Mouse (Mus musculus) fat pad, adult 2 months (tissue): ENCODE data around the gene Acsf2.

Source experiments
- DNase-seq: peaks from one replicate; pipeline ENCODE4 v3.0.0-alpha.2; 2011; ENCODE audit warnings: low read depth, low spot score; ENCODE audit errors: extremely low read depth

Acsf2 gene

GRCm38 (mm10) chr11:94598437-94599120 is 3.1 kb downstream of the Acsf2 start:
- DNase-seq = no peak

- no peak for DNase-seq
Measured at GRCm38 (mm10) chr11:94597319-94597718, 4.4 kb downstream of the Acsf2 start.

DNA sequence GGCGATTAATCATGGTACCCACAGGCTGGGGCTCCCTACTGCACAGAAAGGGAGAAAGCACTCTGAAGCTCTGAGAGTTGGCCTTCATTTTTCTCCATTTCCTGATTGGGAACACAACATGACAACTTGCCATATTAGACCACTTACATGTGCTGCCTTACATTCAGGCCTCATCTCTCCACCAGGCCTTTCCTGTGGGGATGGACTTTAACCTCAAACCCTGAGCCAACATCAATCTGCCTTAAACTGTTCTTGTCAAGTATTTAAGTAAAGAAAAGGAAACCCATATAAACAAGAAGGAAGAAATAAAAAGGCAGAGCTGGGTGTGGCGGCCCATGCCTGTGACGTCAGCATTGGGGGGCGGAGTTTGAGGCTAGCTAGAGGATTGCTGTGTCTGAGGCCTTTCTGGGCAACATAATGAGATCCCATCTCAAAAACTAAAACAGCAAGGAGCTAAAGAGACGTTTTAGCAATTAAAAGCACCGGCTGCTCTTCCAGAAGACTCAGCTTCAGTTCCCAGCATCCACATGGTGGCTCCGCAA is 5.3 kb downstream of the Acsf2 start:
- no peak for DNase-seq

- no peak for DNase-seq
Measured at GRCm38 (mm10) chr11:94587511-94587910, 14.2 kb downstream of the Acsf2 start.

GRCm38 (mm10) chr11:94585091-94585490 is 16.6 kb downstream of the Acsf2 start:
- no peak for DNase-seq

GRCm38 (mm10) chr11:94580111-94580740 is 21.4 kb downstream of the Acsf2 start:
- no peak for DNase-seq

DNA sequence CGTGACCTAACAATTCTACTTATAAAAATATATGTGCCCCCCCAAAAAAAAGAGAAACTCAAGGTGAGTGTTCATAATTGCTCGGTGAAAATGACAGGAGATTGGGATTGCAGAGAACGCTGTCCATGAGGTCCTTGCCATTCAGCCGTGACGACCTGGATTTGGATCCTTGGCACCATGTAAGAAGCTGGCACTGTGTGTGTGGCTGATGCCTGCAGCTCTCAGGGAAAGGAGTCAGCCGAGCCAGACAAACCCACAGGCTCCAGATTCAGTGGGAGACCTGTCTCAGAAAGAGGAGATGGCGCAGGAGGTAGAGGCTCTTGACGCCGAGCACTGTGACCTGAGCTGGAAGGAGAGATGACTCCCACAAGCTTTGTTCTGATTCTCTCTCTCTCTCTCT is 25.3 kb downstream of the Acsf2 start:
- DNase-seq = no peak

- peak; percentile 89 for DNase-seq
Measured at GRCm38 (mm10) chr11:94575036-94575435, 26.6 kb downstream of the Acsf2 start.

GRCm38 (mm10) chr11:94574560-94574959 is 27.1 kb downstream of the Acsf2 start:
- DNase-seq = no peak

GRCm38 (mm10) chr11:94571850-94572249 is 29.8 kb downstream of the Acsf2 start:
- DNase-seq = no peak

- no peak for DNase-seq
Measured at GRCm38 (mm10) chr11:94570612-94571011, 31.1 kb downstream of the Acsf2 start.

GRCm38 (mm10) chr11:94567326-94567725 is 34.3 kb downstream of the Acsf2 start:
- no peak for DNase-seq

GRCm38 (mm10) chr11:94566534-94566933 is 35.1 kb downstream of the Acsf2 start:
- no peak for DNase-seq

DNA sequence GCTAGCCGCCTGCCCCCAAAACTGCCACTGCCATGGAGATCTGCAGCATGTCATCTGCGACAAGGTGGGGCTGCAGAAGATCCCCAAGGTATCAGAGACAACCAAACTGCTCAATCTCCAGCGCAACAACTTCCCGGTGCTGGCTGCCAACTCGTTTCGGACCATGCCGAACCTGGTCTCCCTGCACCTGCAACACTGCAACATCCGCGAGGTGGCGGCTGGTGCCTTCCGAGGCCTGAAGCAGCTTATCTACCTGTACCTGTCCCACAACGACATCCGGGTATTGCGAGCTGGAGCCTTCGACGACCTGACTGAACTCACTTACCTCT is 36.6 kb downstream of the Acsf2 start:
- no peak for DNase-seq

- no peak for DNase-seq
Measured at GRCm38 (mm10) chr11:94564437-94565150, 37.1 kb downstream of the Acsf2 start, which contains the start of gene Chad. Gene Chad (plus strand): TSS chr11:94565047.

DNA sequence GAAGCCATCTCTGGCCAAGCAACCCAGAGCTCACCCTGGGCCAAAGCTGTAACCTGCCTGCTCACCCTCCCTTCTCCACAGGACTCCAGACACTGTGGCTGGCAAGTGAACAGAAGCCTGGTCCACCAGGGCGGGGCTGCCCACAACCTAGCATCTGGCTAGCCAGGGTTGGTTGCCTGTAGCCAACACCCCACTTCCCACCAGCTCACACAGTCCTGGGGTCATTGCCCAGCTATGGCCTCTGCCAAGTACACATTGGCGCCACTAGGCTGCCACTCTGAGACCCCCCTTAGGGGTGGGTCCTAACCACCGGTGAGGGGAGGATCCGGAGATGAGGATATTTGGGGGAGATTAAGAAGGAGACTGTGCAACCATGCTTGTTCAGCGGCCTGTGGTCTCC is 37.9 kb downstream of the Acsf2 start:
- no peak for DNase-seq

DNA sequence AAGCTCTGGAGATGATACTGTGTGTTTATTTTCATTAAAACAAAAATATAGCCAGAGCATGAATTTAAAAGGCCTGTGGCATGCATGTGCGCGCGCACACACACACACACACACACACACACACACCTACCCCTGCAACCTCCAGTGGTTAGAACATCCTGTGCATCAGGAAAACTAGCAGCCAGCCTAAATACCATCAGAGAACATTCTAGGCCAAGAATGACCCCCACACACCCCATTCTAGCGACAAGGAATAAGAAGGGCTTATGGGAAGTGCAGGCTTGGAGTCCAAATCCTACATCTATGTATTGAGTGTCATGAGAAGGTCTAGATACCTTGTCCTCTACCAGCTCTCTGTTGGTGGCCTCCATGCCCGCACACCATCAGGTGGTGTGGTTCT is 38.3 kb downstream of the Acsf2 start:
- no peak for DNase-seq

DNA sequence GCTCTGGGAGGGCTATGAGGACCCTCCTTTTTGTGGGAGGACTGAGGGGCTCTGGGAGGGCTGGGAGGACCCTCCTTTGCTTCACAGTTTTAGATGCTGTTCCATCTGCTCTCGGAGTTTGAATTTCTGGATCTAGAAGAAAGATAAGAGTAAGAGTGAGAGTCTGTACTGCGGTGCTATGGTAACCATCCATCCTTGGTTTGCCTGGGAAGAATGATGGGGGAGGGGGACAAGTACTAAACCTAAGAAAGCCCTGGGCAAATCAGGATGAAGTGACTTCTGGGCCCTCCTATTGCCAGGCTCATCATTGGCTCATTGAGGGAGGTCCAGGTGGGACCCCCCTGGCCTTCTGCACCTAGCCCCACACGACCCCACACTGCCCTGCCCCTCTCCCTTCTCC is 43.4 kb downstream of the Acsf2 start:
- no peak for DNase-seq

GRCm38 (mm10) chr11:94550442-94550744 is 51.3 kb downstream of the Acsf2 start:
- no peak for DNase-seq

- no peak for DNase-seq
Measured at GRCm38 (mm10) chr11:94549691-94550441, 51.8 kb downstream of the Acsf2 start.

DNA sequence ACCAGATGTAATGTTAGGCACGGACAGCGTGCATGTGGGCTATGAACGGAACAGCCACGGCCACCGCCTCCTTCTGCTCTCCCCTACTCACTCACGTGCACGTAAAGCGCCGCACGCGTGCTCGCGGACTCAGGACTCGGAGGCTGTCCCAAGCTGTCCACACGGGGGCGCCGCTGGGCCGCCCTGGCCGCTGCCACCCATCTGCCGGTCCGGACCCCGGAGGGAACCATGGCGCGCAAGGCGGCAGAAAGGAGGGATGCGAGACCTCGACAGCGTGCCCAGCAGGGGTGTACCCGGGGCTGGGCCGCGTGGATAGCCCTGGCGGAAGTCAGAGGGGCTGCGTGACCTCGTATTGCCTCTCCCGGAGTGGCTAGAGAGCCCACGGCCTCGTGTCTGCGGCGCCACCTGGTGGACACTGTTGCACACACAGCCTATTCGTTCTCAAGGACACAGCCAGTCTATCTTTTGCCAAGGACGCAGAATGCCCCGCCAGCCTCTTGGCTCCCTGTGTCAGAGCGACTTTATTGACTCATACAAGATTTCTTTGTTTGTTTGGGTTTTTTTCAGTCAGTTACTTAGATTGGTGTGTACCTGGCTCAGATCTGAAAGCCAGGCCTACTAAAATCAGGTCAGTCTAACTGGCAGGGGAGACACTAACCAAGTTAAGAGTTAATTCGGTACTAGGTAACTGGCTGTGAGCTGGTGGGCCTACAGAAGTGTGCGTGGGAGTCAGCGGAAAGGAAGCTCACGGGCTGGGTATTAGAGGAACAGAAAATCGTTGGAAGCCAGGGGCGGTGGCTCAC is 52.6 kb downstream of the Acsf2 start, which contains the start of gene Rsad1:
Gene Rsad1, minus strand, starts transcription at position 368 of the 803 bp plus-strand sequence.
- no peak for DNase-seq
